Mouse (Mus musculus): ENCODE measurements around the gene Rtcb.

DNA sequence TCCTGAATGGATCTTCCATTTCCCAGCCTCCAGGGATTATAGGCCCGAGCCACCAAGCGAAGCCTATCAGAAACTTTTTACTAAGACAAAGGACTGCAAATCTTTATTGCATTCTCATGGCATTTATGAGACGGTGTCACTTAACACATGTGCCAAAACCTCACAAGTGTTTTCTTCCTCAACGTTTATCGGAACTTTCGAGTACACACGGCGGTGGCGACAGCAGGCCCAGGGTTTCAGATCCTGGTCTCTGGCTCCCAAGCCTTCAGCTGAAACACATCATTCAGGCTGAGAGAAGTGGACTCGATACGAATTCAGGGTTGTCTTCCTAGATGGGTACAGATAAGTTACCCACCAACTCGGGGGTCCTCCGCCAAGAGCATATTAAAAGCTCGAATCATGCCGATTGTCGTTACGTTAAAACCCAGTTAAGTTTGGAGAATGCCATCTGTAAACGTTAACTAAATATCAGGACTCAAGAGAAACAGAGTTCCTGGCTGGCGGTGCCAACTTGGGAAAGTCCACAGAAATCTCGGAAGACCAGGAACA lies 678 bp downstream of the Rtcb start:
- TF ChIP-seq POLR2A (IDR thresholded peaks at IDR 0.05; ENCODE audit: insufficient read depth, low read depth, low read length) (no peak), CTCF (IDR thresholded peaks at IDR 0.05; ENCODE audit: insufficient read depth, low read depth, low read length) (no peak)

Measured in olfactory bulb, adult 2 months (tissue).